Mouse (Mus musculus) embryonic facial prominence, embryonic 13.5 days (tissue): ENCODE measurements at regions not wholly inside any gene's neighbourhood (a gene's known extent, or its start where the extent isn't known, plus 50 kb on each side); places are given as distances from the start of the nearest gene placed in this dataset.

Experiments used
- ATAC-seq: fragments of 200-750 bp; cut with Nextera tagmentation; 2 replicates; pipeline ENCODE4 v1.8.0; 2017; ENCODE audit warnings: low read depth; ENCODE audit not compliant: insufficient number of reproducible peaks, insufficient read depth, low FRiP score, low TSS enrichment
- H3K27ac ChIP-seq: fragments of 300-500 bp; sonication (generic); 2 replicates; pipeline ENCODE4 v1.5.1; 2015; ENCODE audit warnings: moderate library complexity, mild to moderate bottlenecking, inconsistent platforms
- H3K27me3 ChIP-seq: fragments of 300-500 bp; sonication (generic); 2 replicates; pipeline ENCODE4 v1.6.1; 2015; ENCODE audit warnings: mild to moderate bottlenecking, inconsistent platforms
- H3K36me3 ChIP-seq: fragments of 300-500 bp; sonication (generic); 2 replicates; pipeline ENCODE4 v1.6.1; 2015; ENCODE audit warnings: mild to moderate bottlenecking, inconsistent platforms
- H3K4me1 ChIP-seq: fragments of 300-500 bp; sonication (generic); 2 replicates; pipeline ENCODE4 v1.6.1; 2015; ENCODE audit warnings: inconsistent platforms
- H3K4me2 ChIP-seq: fragments of 300-500 bp; sonication (generic); 2 replicates; pipeline ENCODE4 v1.6.1; 2015; ENCODE audit warnings: moderate library complexity, mild to moderate bottlenecking, inconsistent platforms
- H3K4me3 ChIP-seq: fragments of 300-500 bp; sonication (generic); 2 replicates; pipeline ENCODE4 v1.5.1; 2015; ENCODE audit warnings: mild to moderate bottlenecking, inconsistent platforms
- H3K9ac ChIP-seq: fragments of 300-500 bp; sonication (generic); 2 replicates; pipeline ENCODE4 v1.6.1; 2015; ENCODE audit warnings: mild to moderate bottlenecking, inconsistent platforms
- H3K9me3 ChIP-seq: fragments of 300-500 bp; sonication (generic); 2 replicates; pipeline ENCODE4 v1.6.1; 2016; ENCODE audit warnings: inconsistent platforms
- WGBS: fragments of 180-500 bp; shearing (Covaris S2); methylation state at CpG from one replicate; pipeline ENCODE4 v1.1.7; 2015; ENCODE audit warnings: mixed read lengths; 5-methylcytosine and 5-hydroxymethylcytosine counted together

DNA sequence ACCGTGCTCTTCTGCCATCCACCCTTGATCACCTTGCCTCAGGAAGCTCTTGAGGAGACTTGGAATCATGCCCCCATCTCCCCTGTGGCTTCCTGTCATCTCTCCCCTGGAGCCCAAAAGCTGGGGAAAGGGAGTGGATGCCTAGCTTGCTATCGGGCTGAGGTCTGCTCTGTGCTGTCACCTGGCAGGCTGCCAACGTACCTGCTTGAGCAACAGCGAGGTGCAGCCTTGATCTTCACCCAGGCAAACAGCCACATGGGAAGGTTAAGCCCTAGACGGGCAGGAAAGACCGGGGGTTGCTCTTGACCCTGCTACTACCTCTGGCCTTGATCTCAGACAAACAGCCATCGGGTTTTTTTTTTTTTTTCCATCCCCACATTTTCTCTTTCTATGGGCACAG, 90.9 kb upstream of the Hes1 start:
- Histone ChIP-seq H3K4me2 (no peak overlapping the region), H3K4me1 (peaks cover 29% of the 10 kb centered on the region), H3K27me3 (no peaks in the 10 kb centered on the region), H3K9ac (no peak overlapping the region), H3K4me3 (no peak overlapping the region), H3K36me3 (no peaks in the 10 kb centered on the region), H3K9me3 (no peaks in the 10 kb centered on the region), H3K27ac (no peak overlapping the region)
- ATAC-seq = no peak
- 51% methylated on average over 7 of the region's 7 CpGs for WGBS

DNA sequence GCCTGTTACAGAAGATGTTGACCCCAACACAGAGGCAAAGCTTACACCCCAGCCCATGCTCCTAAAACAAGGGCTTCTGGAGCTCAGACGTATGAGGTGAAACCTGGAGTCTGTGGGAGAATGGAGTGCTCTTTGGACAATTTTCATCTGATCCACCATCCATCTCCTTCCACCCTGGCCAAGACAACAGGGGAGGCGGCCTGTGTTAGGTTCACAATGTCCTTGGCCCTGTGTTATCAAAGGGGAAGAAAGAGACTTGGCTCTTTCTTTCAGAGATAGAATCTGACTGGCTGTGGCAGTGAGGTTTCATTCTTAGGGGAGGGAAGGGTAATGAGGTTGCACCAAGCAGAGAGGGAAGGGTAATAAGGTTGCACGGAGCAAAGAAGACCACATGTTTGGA, 88.4 kb upstream of the Hes1 start:
- Histone ChIP-seq H3K9me3 (no peaks in the 10 kb centered on the region), H3K4me1 (peaks cover 37% of the 10 kb centered on the region), H3K9ac (no peak overlapping the region), H3K27me3 (no peaks in the 10 kb centered on the region), H3K4me3 (no peak overlapping the region), H3K27ac (no peak overlapping the region), H3K4me2 (no peak overlapping the region), H3K36me3 (no peaks in the 10 kb centered on the region)
- ATAC-seq = no peak
- 88% methylated on average over 3 of the region's 3 CpGs for whole genome bisulfite sequencing

DNA sequence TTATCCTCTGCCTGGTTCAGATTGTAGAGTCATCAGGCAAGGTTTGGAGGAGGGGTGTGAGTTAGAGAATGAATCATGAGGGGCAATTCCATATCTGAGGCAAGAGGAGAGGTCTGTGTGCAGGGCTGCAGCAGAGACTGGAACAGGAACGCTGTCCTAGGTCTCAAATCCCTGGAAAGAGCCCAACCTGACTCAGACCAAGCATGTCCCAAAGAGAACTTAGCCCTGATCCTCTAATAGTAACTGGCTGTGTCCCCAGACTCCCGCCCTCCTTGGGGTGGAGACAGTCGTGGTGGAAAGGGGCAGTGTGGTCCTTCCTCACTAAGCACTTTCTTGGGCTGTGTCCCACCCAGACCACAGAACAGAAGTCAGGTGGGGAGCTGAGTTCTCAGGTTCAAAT, 87.2 kb upstream of the Hes1 start:
- Histone ChIP-seq H3K9ac (no peak overlapping the region), H3K27ac (no peak overlapping the region), H3K4me1 (peaks cover 37% of the 10 kb centered on the region), H3K9me3 (no peaks in the 10 kb centered on the region), H3K27me3 (no peaks in the 10 kb centered on the region), H3K4me2 (no peak overlapping the region), H3K36me3 (no peaks in the 10 kb centered on the region), H3K4me3 (no peak overlapping the region)
- 57% methylated on average over 3 of the region's 3 CpGs for WGBS
- no peak for ATAC-seq

DNA sequence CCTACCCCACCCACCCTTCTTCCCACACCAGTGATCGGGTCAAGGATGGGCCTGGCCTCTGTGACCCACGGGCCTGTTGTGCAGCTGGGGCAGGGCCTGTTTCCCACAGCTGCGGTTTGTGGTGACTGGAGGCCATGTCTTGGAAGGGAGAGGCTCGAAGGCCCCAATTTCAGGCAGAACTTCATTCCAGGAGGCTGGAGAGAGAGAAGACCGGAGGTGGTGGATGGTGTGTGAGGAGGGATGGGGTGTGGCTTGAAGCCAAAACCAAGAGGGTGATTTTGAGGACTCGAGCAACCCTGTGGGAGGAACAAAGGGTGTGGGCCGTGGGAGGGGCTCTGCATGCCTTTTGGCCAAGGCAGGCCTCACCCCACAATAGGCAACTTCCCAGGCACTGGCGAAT, 86.5 kb upstream of the Hes1 start:
- Histone ChIP-seq H3K9me3 (no peaks in the 10 kb centered on the region), H3K27me3 (no peaks in the 10 kb centered on the region), H3K9ac (no peak overlapping the region), H3K4me3 (no peak overlapping the region), H3K27ac (peak overlapping the region; percentile 16; the same call in 1 of the 2 replicates), H3K36me3 (no peaks in the 10 kb centered on the region), H3K4me2 (no peak overlapping the region), H3K4me1 (peaks cover 37% of the 10 kb centered on the region)
- peak; percentile 23; the same call in 1 of the 2 replicates for ATAC-seq
- WGBS = 54% methylated on average over 8 of the region's 8 CpGs

DNA sequence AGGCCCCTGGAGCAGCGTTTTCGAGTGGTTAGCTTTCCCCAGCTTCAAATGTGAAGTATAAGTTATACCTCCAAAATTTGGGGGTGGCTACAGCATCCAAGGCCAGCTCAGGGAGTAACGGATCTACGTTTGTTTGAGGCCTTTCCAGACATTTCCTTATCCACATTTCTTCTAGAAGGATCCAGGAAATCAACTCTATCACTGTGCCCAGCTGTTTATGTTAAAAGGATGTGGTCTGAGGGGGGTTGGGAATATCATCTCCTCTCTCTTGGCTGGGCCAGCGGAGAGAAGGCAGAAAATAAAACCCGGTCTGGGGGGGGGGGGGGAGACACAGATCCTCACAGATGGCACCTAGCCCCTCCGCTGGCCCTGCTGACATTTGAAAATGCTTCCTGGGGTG, 85.1 kb upstream of the Hes1 start:
- no peak overlapping the region for H3K4me2 ChIP-seq
- H3K9me3 ChIP-seq = no peaks in the 10 kb centered on the region
- H3K4me3 ChIP-seq = no peak overlapping the region
- WGBS = 59% methylated on average over 7 of the region's 7 CpGs
- ATAC-seq = no peak
- H3K4me1 ChIP-seq = peaks cover 29% of the 10 kb centered on the region
- H3K36me3 ChIP-seq = no peaks in the 10 kb centered on the region
- no peak overlapping the region for H3K27ac ChIP-seq
- no peak overlapping the region for H3K9ac ChIP-seq
- H3K27me3 ChIP-seq = no peaks in the 10 kb centered on the region

DNA sequence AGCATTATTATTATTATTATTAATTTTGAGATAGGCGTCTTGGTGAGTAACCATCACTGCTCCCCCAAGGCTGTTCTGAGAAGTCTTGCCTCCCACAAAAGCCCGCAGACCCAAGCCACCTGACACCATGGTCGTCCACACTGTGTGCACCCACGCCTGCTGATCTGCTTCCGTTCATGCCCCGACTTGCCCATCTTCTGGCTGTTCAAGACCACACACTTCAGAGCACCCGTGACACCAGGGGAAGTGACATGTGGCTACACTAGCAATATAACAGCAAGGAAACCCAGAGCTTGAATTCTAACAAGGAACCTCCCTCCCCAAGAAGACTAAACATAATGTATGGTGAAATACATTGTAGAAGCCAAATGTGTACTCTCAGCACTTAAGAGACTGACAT, 82.6 kb upstream of the Hes1 start:
- Histone ChIP-seq H3K9me3 (no peaks in the 10 kb centered on the region), H3K9ac (no peak overlapping the region), H3K4me2 (no peak overlapping the region), H3K36me3 (no peaks in the 10 kb centered on the region), H3K27ac (no peak overlapping the region), H3K4me3 (no peak overlapping the region), H3K4me1 (peaks cover 29% of the 10 kb centered on the region), H3K27me3 (no peaks in the 10 kb centered on the region)
- WGBS = 83% methylated on average over 7 of the region's 7 CpGs
- no peak for ATAC-seq

DNA sequence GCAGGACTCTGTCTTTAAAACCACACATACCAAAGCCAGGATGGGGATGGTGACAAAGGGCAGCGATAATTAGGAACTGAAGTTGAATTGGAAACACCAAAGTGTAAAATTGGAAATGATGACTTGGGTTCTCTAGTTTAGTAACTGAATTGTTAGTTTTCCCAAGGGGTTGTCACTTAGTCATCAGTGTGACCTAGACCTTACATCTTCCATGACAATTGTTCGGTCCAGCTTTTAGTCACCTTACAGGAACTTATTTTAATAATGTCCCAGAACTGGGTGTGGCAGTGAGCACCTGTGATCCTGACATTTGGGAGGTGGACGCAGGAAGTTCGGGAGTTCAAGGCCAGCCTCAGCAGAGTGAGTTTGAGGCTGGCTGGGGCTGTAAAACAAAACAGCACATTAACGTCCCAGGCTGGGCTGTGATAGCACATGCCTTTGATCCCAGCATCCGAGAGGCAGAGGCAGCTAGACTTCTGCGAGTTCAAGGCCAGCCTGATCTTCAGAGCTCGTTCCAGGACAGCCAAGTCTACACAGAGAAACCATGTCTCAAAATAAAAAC, 81.9 kb upstream of the Hes1 start:
- ATAC-seq = no peak
- no peak overlapping the region for H3K9ac ChIP-seq
- H3K27me3 ChIP-seq = no peaks in the 10 kb centered on the region
- no peak overlapping the region for H3K27ac ChIP-seq
- H3K36me3 ChIP-seq = no peaks in the 10 kb centered on the region
- no peak overlapping the region for H3K4me3 ChIP-seq
- H3K9me3 ChIP-seq = no peaks in the 10 kb centered on the region
- WGBS = 83% methylated on average over 8 of the region's 8 CpGs
- H3K4me1 ChIP-seq = peaks cover 25% of the 10 kb centered on the region
- no peak overlapping the region for H3K4me2 ChIP-seq

DNA sequence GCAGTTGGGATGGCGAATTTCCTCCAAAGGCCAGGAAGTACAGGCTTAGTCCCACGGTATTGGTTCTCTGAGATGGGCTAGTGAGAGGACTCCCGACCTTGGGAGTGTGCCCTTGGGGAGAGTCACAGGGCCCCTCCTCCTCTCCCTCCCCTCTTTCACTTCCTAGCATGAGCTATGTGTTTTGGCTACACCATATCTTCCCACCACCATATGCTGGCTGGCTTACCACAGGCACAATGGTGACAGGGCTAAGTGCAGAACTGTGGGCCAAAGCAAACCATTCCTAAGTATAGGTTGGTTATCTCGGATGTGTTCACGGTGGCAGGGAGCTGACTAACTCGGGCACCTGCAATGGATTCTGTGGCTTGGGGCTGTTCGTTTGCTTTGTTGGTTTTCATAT, 81.0 kb upstream of the Hes1 start:
- Histone ChIP-seq H3K4me2 (no peak overlapping the region), H3K27ac (no peak overlapping the region), H3K4me3 (no peak overlapping the region), H3K27me3 (no peaks in the 10 kb centered on the region), H3K4me1 (peaks cover 17% of the 10 kb centered on the region), H3K9me3 (no peaks in the 10 kb centered on the region), H3K9ac (no peak overlapping the region), H3K36me3 (no peaks in the 10 kb centered on the region)
- ATAC-seq = no peak
- 74% methylated on average over 7 of the region's 7 CpGs for WGBS

DNA sequence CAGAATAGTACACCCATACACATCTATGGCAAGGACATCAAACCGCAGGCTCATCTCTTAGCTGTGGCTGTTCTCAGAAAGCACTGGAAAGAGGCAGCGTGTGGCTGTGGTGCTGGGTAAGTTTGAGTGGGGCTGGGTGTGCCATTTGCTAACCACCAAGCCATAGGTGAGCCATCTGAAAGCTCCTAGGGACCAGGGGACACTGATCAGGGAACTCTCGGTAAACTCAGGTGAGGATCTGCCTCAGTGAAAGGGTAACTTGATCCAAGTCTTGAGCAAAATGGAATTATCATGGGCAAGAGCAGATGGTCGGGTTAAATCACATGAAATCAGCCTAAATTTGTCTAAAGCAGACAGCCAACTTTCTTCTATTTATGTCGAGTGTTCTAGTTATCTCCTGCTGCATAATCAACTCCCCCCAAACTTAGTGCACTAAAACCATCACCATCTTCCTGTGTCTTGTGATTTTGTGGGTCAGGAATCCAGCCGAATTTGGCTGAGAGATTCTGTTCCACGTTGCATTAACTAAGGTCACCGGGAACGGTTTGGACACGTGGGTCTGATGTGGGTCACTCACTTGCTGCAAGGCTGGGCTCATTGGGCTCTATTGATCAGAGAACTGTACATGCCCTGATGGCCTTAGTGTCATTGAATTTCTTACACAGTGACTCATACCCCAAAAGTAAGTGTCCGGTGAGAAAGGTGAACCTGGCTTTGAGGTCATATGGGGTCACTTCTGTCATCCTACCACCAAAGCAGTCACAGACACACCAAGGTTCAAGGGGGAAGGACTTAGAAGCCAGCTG, 78.9 kb upstream of the Hes1 start:
- 79% methylated on average over 11 of the region's 11 CpGs for WGBS
- no peaks in the 10 kb centered on the region for H3K27me3 ChIP-seq
- no peak for ATAC-seq

DNA sequence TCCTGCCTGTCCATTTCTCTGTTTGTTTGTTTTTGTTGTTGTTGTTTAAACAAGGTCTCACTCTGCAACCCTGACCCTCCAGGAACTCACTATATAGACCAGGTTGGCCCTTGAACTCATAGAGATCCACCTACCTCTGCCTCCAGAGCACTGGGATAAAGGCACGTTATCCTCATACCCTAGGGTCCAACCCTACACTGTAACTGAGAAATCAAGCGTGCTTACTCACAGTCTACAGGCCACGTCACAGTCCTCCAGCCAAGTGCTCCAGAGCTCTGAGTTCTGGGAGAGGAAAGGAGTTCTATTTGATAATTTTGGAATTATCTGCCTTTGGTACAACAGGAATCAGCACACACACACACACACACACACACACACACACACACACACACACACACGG, 76.6 kb upstream of the Hes1 start:
- Histone ChIP-seq H3K4me3 (no peak overlapping the region), H3K27me3 (no peaks in the 10 kb centered on the region), H3K36me3 (no peaks in the 10 kb centered on the region), H3K27ac (no peak overlapping the region), H3K9me3 (no peaks in the 10 kb centered on the region), H3K4me1 (0 out of 2 replicates have a peak, but pooled peaks cover 4% of the 10 kb centered on the region), H3K9ac (no peak overlapping the region), H3K4me2 (no peak overlapping the region)
- no peak for ATAC-seq
- 91% methylated on average over 4 of the region's 4 CpGs for WGBS

More for the DNA sequence above, 78.9 kb upstream of the Hes1 start:
- Histone ChIP-seq H3K4me2 (no peak overlapping the region), H3K9ac (no peak overlapping the region), H3K9me3 (no peaks in the 10 kb centered on the region), H3K27ac (no peak overlapping the region), H3K4me1 (0 out of 2 replicates have a peak, but pooled peaks cover 4% of the 10 kb centered on the region), H3K4me3 (no peak overlapping the region), H3K36me3 (no peaks in the 10 kb centered on the region)

DNA sequence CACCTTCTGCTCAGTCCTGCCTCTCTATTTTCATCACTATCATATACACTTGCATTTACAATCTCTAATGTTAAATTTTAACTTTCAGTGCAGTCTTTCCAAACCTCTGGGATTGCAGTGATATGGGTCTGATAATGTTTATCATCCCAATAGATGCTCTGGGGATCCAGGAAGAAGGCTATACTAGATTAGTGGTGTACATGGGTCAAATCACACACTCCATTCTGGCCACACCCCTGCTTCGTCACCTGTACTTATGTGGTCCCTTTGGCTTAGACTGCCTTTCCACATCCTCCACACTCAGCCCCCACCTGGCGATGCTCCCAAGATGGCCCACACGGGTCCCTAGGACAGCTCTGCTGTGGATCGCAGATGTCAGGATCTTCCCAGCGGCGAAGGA, 76.2 kb upstream of the Hes1 start:
- no peak for ATAC-seq
- Histone ChIP-seq H3K27ac (no peak overlapping the region), H3K4me1 (peaks cover 4% of the 10 kb centered on the region; the same call in 1 of the 2 replicates), H3K4me2 (no peak overlapping the region), H3K4me3 (no peak overlapping the region), H3K9ac (no peak overlapping the region), H3K36me3 (no peaks in the 10 kb centered on the region), H3K27me3 (no peaks in the 10 kb centered on the region), H3K9me3 (no peaks in the 10 kb centered on the region)
- 96% methylated on average over 6 of the region's 6 CpGs for WGBS

DNA sequence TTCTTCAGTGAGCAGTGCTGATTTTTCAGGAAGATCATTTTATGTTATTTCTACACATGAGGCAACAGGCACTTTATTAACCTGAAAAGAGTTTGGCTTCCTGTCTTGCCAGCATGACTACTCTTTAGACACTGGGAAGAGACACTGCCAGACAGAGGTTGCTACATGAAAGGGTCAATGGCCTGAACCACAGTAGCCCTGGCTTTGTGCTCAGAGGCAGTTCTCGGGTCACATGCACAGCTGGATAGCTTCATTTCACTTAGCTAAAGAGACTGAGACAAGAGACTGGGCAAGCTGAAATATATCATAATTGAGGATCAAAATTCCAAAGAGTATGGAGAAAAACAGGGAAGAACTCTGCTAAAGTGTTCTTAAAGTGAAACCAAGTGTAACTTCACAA, 74.9 kb upstream of the Hes1 start:
- Histone ChIP-seq H3K27me3 (no peaks in the 10 kb centered on the region), H3K4me1 (peaks cover 16% of the 10 kb centered on the region), H3K27ac (no peak overlapping the region), H3K4me2 (no peak overlapping the region), H3K4me3 (no peak overlapping the region), H3K9ac (no peak overlapping the region), H3K9me3 (no peaks in the 10 kb centered on the region), H3K36me3 (no peaks in the 10 kb centered on the region)
- no peak for ATAC-seq
- 35% methylated on average over 1 of the region's 1 CpGs for WGBS
